Mouse (Mus musculus) heart, embryonic 13.5 days (tissue): ENCODE data around the gene D230025D16Rik. TPM values are rescaled to one million over a fixed set of nuclear protein-coding genes. Genes with fewer than 3 reads are reported as not detected.
A peak's percentile ranks its signal among the peaks of the same experiment; 100 is the strongest.

Experiments
- ATAC-seq: fragments of 200-750 bp; cut with Nextera tagmentation; 2 replicates; pipeline ENCODE4 v1.8.0; 2017; ENCODE audit warnings: moderate TSS enrichment; ENCODE audit not compliant: insufficient number of reproducible peaks, low FRiP score, low TSS enrichment; ENCODE audit errors: extremely low read depth
- H3K27ac ChIP-seq: fragments of 300-500 bp; sonication (generic); replicated peaks from 2 replicates; pipeline ENCODE4 v1.5.1; 2015; ENCODE audit warnings: moderate library complexity, mild to moderate bottlenecking, inconsistent platforms
- H3K27me3 ChIP-seq: fragments of 300-500 bp; sonication (generic); replicated peaks from 2 replicates; pipeline ENCODE4 v1.6.1; 2015; ENCODE audit warnings: mild to moderate bottlenecking, inconsistent platforms
- H3K36me3 ChIP-seq: fragments of 300-500 bp; sonication (generic); 2 replicates; pipeline ENCODE4 v1.6.1; 2015; ENCODE audit warnings: mild to moderate bottlenecking, inconsistent platforms
- H3K4me1 ChIP-seq: fragments of 300-500 bp; sonication (generic); 2 replicates; pipeline ENCODE4 v1.6.1; 2015; ENCODE audit warnings: inconsistent platforms
- H3K4me2 ChIP-seq: fragments of 300-500 bp; sonication (generic); 2 replicates; pipeline ENCODE4 v1.6.1; 2015; ENCODE audit warnings: inconsistent platforms, mild to moderate bottlenecking, moderate library complexity
- H3K4me3 ChIP-seq: fragments of 300-500 bp; sonication (generic); 2 replicates; pipeline ENCODE4 v1.5.1; 2015; ENCODE audit warnings: moderate library complexity, mild to moderate bottlenecking, inconsistent platforms
- H3K9ac ChIP-seq: fragments of 300-500 bp; sonication (generic); 2 replicates; pipeline ENCODE4 v1.6.1; 2015; ENCODE audit warnings: inconsistent platforms, mild to moderate bottlenecking, moderate library complexity
- H3K9me3 ChIP-seq: fragments of 300-500 bp; sonication (generic); 2 replicates; pipeline ENCODE4 v1.6.1; 2016; ENCODE audit warnings: inconsistent platforms
- WGBS: fragments of 180-500 bp; shearing (Covaris S2); methylation state at CpG from one replicate; pipeline ENCODE4 v1.1.7; 2015; ENCODE audit warnings: mixed read lengths; 5-methylcytosine and 5-hydroxymethylcytosine counted together
- polyA plus RNA-seq: library from polyadenylated mRNA; unstranded; fragments of >200 nt; fragmentation: Nextera tagmentation; extraction: Ambion mirVana; gene quantifications from 2 replicates; pipeline ENCODE4 v1.2.1, GENCODE M21; 2015

Gene D230025D16Rik
- polyA plus RNA-seq, 1 experiment from 2014 or later = 17.3 TPM

GRCm38 (mm10) chr8:105295895-105296573 is 71.1 kb downstream of the D230025D16Rik start, which contains the start of gene Exoc3l:
Exoc3l (minus strand) TSS chr8:105296101.
- no peak for ATAC-seq
- H3K4me1 ChIP-seq = peaks cover 33% of the 10 kb centered on the region

GRCm38 (mm10) chr8:105297511-105298192 is 72.7 kb downstream of the D230025D16Rik start, which contains the start of gene E2f4:
E2f4 (plus strand) TSS chr8:105297663.
- peak; percentile 58; the same call in 1 of the 2 replicates for ATAC-seq
- peaks cover 25% of the 10 kb centered on the region for H3K27me3 ChIP-seq
- under 1% methylated on average over 58 of the region's 58 CpGs for WGBS
- H3K27ac ChIP-seq = peak within 1 kb of the TSS; percentile 75
- peaks cover 41% of the 10 kb centered on the region for H3K36me3 ChIP-seq
- H3K9me3 ChIP-seq = no peaks in the 10 kb centered on the region
- peak within 1 kb of the TSS; percentile 97 for H3K9ac ChIP-seq
- H3K4me2 ChIP-seq = peak within 1 kb of the TSS; percentile 98
- peaks cover 33% of the 10 kb centered on the region for H3K4me1 ChIP-seq
- peak within 1 kb of the TSS; percentile 100 for H3K4me3 ChIP-seq

More at GRCm38 (mm10) chr8:105295895-105296573, 71.1 kb downstream of the D230025D16Rik start, which contains the start of gene Exoc3l:
- WGBS = 36% methylated on average over 11 of the region's 11 CpGs
- H3K36me3 ChIP-seq = peaks cover 25% of the 10 kb centered on the region
- H3K9ac ChIP-seq = peak within 1 kb of the TSS; percentile 97
- H3K4me3 ChIP-seq = peak within 1 kb of the TSS; percentile 100
- H3K4me2 ChIP-seq = peak within 1 kb of the TSS; percentile 98
- peak within 1 kb of the TSS; percentile 75 for H3K27ac ChIP-seq
- peaks cover 29% of the 10 kb centered on the region for H3K27me3 ChIP-seq
- no peaks in the 10 kb centered on the region for H3K9me3 ChIP-seq

- 42% methylated on average over 18 of the region's 18 CpGs for WGBS
- Histone ChIP-seq H3K4me2 (peak overlapping the region; percentile 98), H3K27ac (peak overlapping the region; percentile 75; the same call in 1 of the 2 replicates), H3K4me1 (peaks cover 40% of the 10 kb centered on the region), H3K9me3 (no peaks in the 10 kb centered on the region), H3K27me3 (peaks cover 15% of the 10 kb centered on the region), H3K36me3 (peaks cover 50% of the 10 kb centered on the region), H3K9ac (peak overlapping the region; percentile 97), H3K4me3 (peak overlapping the region; percentile 100)
- no peak for ATAC-seq
Measured at GRCm38 (mm10) chr8:105298351-105299252, 73.7 kb downstream of the D230025D16Rik start.

- Histone ChIP-seq H3K27ac (no peak overlapping the region), H3K4me3 (peak overlapping the region; percentile 7; the same call in 1 of the 2 replicates), H3K4me1 (peaks cover 54% of the 10 kb centered on the region), H3K27me3 (peaks cover 6% of the 10 kb centered on the region; the same call in 1 of the 2 replicates), H3K9ac (peak overlapping the region; percentile 25), H3K9me3 (no peaks in the 10 kb centered on the region), H3K4me2 (peak overlapping the region; percentile 98; the same call in 1 of the 2 replicates), H3K36me3 (peaks cover 63% of the 10 kb centered on the region)
- WGBS = 85% methylated on average over 8 of the region's 8 CpGs
- no peak for ATAC-seq
Measured at GRCm38 (mm10) chr8:105299962-105300361, 75.0 kb downstream of the D230025D16Rik start.

Other genes with a start within 250 kb of the D230025D16Rik start
- gene Ces2h, start 224.3 kb upstream of the D230025D16Rik start, polyA plus RNA-seq = not detected in 2 replicates
- gene Ces3a, start 176.5 kb upstream of the D230025D16Rik start, polyA plus RNA-seq = not detected in 2 replicates
- not detected in 2 replicates for gene Ces3b, start 141.4 kb upstream of the D230025D16Rik start, polyA plus RNA-seq
- not detected in 2 replicates for gene Ces4a, start 93.3 kb upstream of the D230025D16Rik start, polyA plus RNA-seq
- 39.4 and 43.0 TPM in 2 replicates for gene Cbfb, start 54.5 kb upstream of the D230025D16Rik start, polyA plus RNA-seq
- gene B3gnt9, start 30.0 kb downstream of the D230025D16Rik start, polyA plus RNA-seq = 11.8 and 14.5 TPM in 2 replicates
- 18.3 and 18.8 TPM in 2 replicates for gene Tradd, start 39.5 kb downstream of the D230025D16Rik start, polyA plus RNA-seq
- 3.2 and 3.3 TPM in 2 replicates for gene Fbxl8, start 39.5 kb downstream of the D230025D16Rik start, polyA plus RNA-seq
- gene Hsf4, start 44.7 kb downstream of the D230025D16Rik start, polyA plus RNA-seq = 0.15 TPM in 1 of 2 replicates, not detected in the other
- gene Nol3, start 51.0 kb downstream of the D230025D16Rik start, polyA plus RNA-seq = 2.5 and 2.7 TPM in 2 replicates
- gene 4931428F04Rik, start 64.7 kb downstream of the D230025D16Rik start, polyA plus RNA-seq = 6.0 and 6.5 TPM in 2 replicates
- 15.5 and 15.9 TPM in 2 replicates for gene Exoc3l, start 71.0 kb downstream of the D230025D16Rik start, polyA plus RNA-seq
- gene E2f4, start 72.5 kb downstream of the D230025D16Rik start, polyA plus RNA-seq = 58.7 and 59.3 TPM in 2 replicates
- gene Elmo3, start 80.5 kb downstream of the D230025D16Rik start, polyA plus RNA-seq = 2.3 and 2.6 TPM in 2 replicates
- 0.96 and 1.2 TPM in 2 replicates for gene Lrrc29, start 101.1 kb downstream of the D230025D16Rik start, polyA plus RNA-seq
- gene Tmem208, start 101.2 kb downstream of the D230025D16Rik start, polyA plus RNA-seq = 75.9 and 92.9 TPM in 2 replicates
- gene Fhod1, start 122.8 kb downstream of the D230025D16Rik start, polyA plus RNA-seq = 1.9 and 2.0 TPM in 2 replicates
- 1.3 and 1.4 TPM in 2 replicates for gene Slc9a5, start 123.7 kb downstream of the D230025D16Rik start, polyA plus RNA-seq
- gene Plekhg4, start 148.1 kb downstream of the D230025D16Rik start, polyA plus RNA-seq = 0.23 and 0.42 TPM in 2 replicates
- not detected in 2 replicates for gene Kctd19, start 188.4 kb downstream of the D230025D16Rik start, polyA plus RNA-seq
- 0.08 and 0.28 TPM in 2 replicates for gene Lrrc36, start 188.4 kb downstream of the D230025D16Rik start, polyA plus RNA-seq
- 12.3 TPM in 2 replicates for gene Tppp3, start 246.4 kb downstream of the D230025D16Rik start, polyA plus RNA-seq